Mouse (Mus musculus) heart, postnatal 0 days (tissue): ENCODE data around the gene Ifih1. TPM values are rescaled to one million over a fixed set of nuclear protein-coding genes. Genes with fewer than 3 reads are reported as not detected.

Experiments
- ATAC-seq: fragments of 200-750 bp; cut with Nextera tagmentation; 2 replicates; pipeline ENCODE4 v1.8.0; 2017; ENCODE audit warnings: low read depth, moderate number of reproducible peaks, moderate library complexity; ENCODE audit not compliant: insufficient read depth
- DNase-seq: peaks from one replicate; pipeline ENCODE4 v3.0.0-alpha.2; 2016; ENCODE audit warnings: low spot score
- H3K27ac ChIP-seq: fragments of 300-500 bp; sonication (generic); 2 replicates; pipeline ENCODE4 v1.5.1; 2014; ENCODE audit warnings: low read depth, mild to moderate bottlenecking
- H3K27me3 ChIP-seq: fragments of 300-500 bp; sonication (generic); 2 replicates; pipeline ENCODE4 v1.6.1; 2014; ENCODE audit warnings: low read length, mixed read lengths; ENCODE audit not compliant: control insufficient read depth, insufficient read depth
- H3K36me3 ChIP-seq: fragments of 300-500 bp; sonication (generic); replicated peaks from 2 replicates; pipeline ENCODE4 v1.6.1; 2014; ENCODE audit warnings: low read length, mixed read lengths; ENCODE audit not compliant: control insufficient read depth, insufficient read depth
- H3K4me1 ChIP-seq: fragments of 300-500 bp; sonication (generic); 2 replicates; pipeline ENCODE4 v1.6.1; 2014; ENCODE audit warnings: antibody characterized with exemption; ENCODE audit not compliant: control insufficient read depth, insufficient read depth
- H3K4me2 ChIP-seq: fragments of 300-500 bp; sonication (generic); 2 replicates; pipeline ENCODE4 v1.6.1; 2014; ENCODE audit warnings: low read depth, mild to moderate bottlenecking, low read length, moderate library complexity
- H3K4me3 ChIP-seq: fragments of 300-500 bp; sonication (generic); 2 replicates; pipeline ENCODE4 v1.5.1; 2014; ENCODE audit warnings: low read depth, low read length
- H3K9ac ChIP-seq: fragments of 300-500 bp; sonication (generic); replicated peaks from 2 replicates; pipeline ENCODE4 v1.6.1; 2014; ENCODE audit warnings: low read depth, low read length, mixed read lengths
- H3K9me3 ChIP-seq: fragments of 300-500 bp; sonication (generic); replicated peaks from 2 replicates; pipeline ENCODE4 v1.6.1; 2016; ENCODE audit warnings: low read length; ENCODE audit not compliant: control insufficient read depth
- CTCF ChIP-seq: IDR thresholded peaks from 2 replicates; pipeline ENCODE4 v1.5.1; 2016; ENCODE audit warnings: antibody characterized with exemption, control low read depth, low read depth
- EP300 ChIP-seq: IDR thresholded peaks from 2 replicates; pipeline ENCODE4 v1.6.1; 2016; ENCODE audit warnings: antibody characterized with exemption, low read depth
- WGBS: fragments of 180-500 bp; shearing (Covaris S2); extraction: QIAGEN DNeasy Blood & Tissue Kit; methylation state at CpG from one replicate; pipeline ENCODE4 v1.1.7; 2014; 5-methylcytosine and 5-hydroxymethylcytosine counted together
- polyA plus RNA-seq: library from polyadenylated mRNA; unstranded; fragments of >200 nt; fragmentation: Nextera tagmentation; extraction: Ambion mirVana; gene quantifications from 2 replicates; pipeline ENCODE4 v1.2.1, GENCODE M21; 2015
- total RNA-seq: library from RNA; depleted of rRNA; stranded (reverse); fragments of >200 nt; gene quantifications from 2 replicates; pipeline ENCODE4 v1.2.3, GENCODE M21; 2014; ENCODE audit warnings: low replicate concordance; rRNA removed

Gene Ifih1
- total and polyA plus RNA-seq, 2 experiments from 2014 or later = 2.1 to 3.2 TPM

DNA sequence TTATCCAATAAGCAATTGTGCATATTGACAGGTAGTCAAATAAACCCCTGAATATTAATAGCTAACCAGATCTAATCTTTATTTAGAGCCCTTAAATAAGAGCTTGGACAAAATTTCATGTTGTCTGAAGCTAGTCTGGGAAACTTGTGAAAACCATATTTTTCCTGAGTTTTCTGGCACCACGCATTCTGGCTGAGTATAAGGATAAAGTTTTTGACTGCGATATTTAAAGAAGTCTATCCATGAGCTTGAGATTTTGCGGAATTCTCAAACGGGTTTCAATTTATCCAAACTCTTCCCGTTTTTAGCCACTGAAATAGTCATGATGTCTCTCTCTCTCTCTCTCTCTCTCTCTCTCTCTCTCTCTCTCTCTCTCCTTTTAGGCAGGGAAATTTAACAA, 98.0 kb downstream of the Ifih1 start:
- DNase-seq (no peak), ATAC-seq (no peak)
- H3K9me3 ChIP-seq = no peaks in the 10 kb centered on the region
- H3K27ac ChIP-seq = no peak overlapping the region
- no peak overlapping the region for H3K9ac ChIP-seq
- H3K27me3 ChIP-seq = no peaks in the 10 kb centered on the region
- no peaks in the 10 kb centered on the region for H3K4me1 ChIP-seq
- H3K36me3 ChIP-seq = no peaks in the 10 kb centered on the region
- whole genome bisulfite sequencing = 84% methylated on average over 5 of the region's 5 CpGs
- no peak overlapping the region for H3K4me3 ChIP-seq
- H3K4me2 ChIP-seq = no peak overlapping the region
- no peak for TF ChIP-seq CTCF
- TF ChIP-seq EP300 = no peak

Other genes starting within 250 kb of the Ifih1 start
- gene Dpp4, start 234.0 kb downstream of the Ifih1 start, total RNA-seq = 5.2 and 12.3 TPM in 2 replicates
- gene Dpp4, start 234.0 kb downstream of the Ifih1 start, polyA plus RNA-seq = 9.7 and 10.4 TPM in 2 replicates
- gene Gcg, start 162.6 kb downstream of the Ifih1 start, total RNA-seq = not detected in 2 replicates
- gene Gcg, start 162.6 kb downstream of the Ifih1 start, polyA plus RNA-seq = not detected in 2 replicates
- gene Fap, start 72.2 kb downstream of the Ifih1 start, total RNA-seq = 1.7 and 6.0 TPM in 2 replicates
- gene Fap, start 72.2 kb downstream of the Ifih1 start, polyA plus RNA-seq = 1.9 and 2.3 TPM in 2 replicates
- gene Gca, start 18.0 kb upstream of the Ifih1 start, total RNA-seq = 4.9 and 6.1 TPM in 2 replicates
- 17.8 and 18.5 TPM in 2 replicates for gene Gca, start 18.0 kb upstream of the Ifih1 start, polyA plus RNA-seq